Mouse (Mus musculus): Measurements from ENCODE around the gene Ccdc188. TPM values are rescaled to one million over a fixed set of nuclear protein-coding genes. Genes with fewer than 3 reads are reported as not detected.

Ccdc188 gene
- total RNA-seq (2023) = not detected

GRCm38 (mm10) chr16:18217579-18217978 lies at the start of gene Ccdc188:
TSS of gene Ccdc188 (plus strand) at chr16:18217879.

DNA sequence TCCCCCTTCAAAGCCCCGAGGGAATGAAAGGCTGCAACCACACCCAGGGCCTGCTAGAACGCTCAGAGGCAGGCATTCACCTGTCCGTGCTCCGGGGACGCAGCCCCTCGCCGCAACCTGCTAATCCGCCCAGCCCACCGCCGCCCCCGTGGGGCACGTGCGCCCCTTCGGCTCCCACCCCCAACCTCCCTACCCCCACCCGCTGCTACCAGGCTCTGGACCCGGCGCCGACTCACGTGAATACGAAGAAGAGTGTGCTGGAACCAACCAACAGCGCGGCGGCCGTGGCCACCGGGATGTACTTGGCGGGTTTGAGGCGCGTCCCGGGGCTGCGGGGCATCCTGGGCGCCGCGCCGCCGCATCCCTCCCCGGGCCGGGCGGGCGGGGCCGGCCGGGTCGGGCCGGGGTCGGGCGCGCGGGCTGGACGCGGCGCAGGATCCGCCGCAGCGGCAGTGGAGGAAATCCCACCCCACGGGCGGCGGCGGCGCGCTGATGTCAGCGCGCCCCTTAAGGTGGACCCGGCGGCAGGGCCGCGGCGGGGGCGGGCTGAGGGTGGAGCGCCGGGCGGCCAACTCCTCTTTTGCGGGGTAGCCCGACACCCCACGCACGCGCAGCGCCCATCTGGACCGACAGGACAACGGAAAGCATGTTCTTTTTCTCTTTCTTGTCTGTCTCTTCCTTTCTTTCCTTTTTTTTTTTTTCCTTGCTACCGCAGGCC lies 17.2 kb downstream of the Ccdc188 start, which contains the start of gene Zdhhc8:
Gene Zdhhc8 (minus strand): TSS at position 466 of the 718 bp plus-strand sequence.

GRCm38 (mm10) chr16:18248433-18249363 lies 31.0 kb downstream of the Ccdc188 start, which contains the start of the genes Trmt2a and Ranbp1:
TSS of gene Trmt2a (plus strand) at chr16:18248679.
TSS of gene Ranbp1 (minus strand) at chr16:18248732.

DNA sequence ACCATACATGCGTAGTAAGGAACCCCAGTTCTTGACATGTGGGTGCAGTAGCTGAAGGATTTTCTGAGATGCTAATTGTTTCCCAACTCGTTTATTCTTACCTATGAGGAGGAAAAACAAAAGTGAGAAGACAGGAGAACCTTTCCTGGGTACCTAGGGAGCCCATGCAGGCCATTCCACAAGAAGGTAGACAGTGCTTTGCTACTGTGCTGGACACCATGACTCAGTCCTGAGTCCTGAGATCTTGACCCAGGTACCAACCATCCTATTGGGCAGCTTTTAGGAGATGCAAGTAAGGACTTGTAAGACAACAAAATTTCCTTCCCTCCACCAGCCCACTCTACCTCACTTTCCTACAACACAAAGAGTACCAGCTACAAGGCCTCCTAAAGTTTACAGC lies 40.5 kb downstream of the Ccdc188 start, which contains the start of gene Gm49776:
Gene Gm49776 (minus strand): TSS at position 101 of the 400 bp plus-strand sequence.

Other genes with a start within 250 kb of the Ccdc188 start
- gene Vpreb2, start 237.5 kb upstream of the Ccdc188 start, total RNA-seq (2023) = 1 to 10 TPM in 1 of 2 experiments, not detected in 1; 1.5 TPM
- 1 to 10 TPM; 6.6 to 8.2 TPM for gene Dgcr6, start 165.0 kb upstream of the Ccdc188 start, total RNA-seq (2023)
- 10 to 100 TPM in 1 of 2 experiments, 1 to 10 TPM in 1; 9.4 to 10.1 TPM for gene Prodh, start 127.7 kb upstream of the Ccdc188 start, total RNA-seq (2023)
- under 1 TPM; 0.53 to 0.62 TPM for gene Rtn4r, start 90.2 kb upstream of the Ccdc188 start, total RNA-seq (2023)
- gene Zdhhc8, start 17.3 kb downstream of the Ccdc188 start, total RNA-seq (2023) = 1 to 10 TPM; 3.3 to 4.4 TPM
- gene Trmt2a, start 30.8 kb downstream of the Ccdc188 start, total RNA-seq (2023) = 10 to 100 TPM; 40.0 to 45.6 TPM
- 10 to 100 TPM; 71.8 to 79.3 TPM for gene Ranbp1, start 30.9 kb downstream of the Ccdc188 start, total RNA-seq (2023)
- not detected for gene Gm49776, start 40.4 kb downstream of the Ccdc188 start, total RNA-seq (2023)
- gene Dgcr8, start 71.4 kb downstream of the Ccdc188 start, total RNA-seq (2023) = 10 to 100 TPM; 28.9 to 32.0 TPM
- 10 to 100 TPM; 24.6 to 29.5 TPM for gene Tango2, start 130.2 kb downstream of the Ccdc188 start, total RNA-seq (2023)
- gene Arvcf, start 130.3 kb downstream of the Ccdc188 start, total RNA-seq (2023) = 1 to 10 TPM; 6.7 to 7.6 TPM
- 10 to 100 TPM; 12.7 to 17.6 TPM for gene Txnrd2, start 208.5 kb downstream of the Ccdc188 start, total RNA-seq (2023)
- 10 to 100 TPM; 34.6 to 39.1 TPM for gene Comt, start 209.0 kb downstream of the Ccdc188 start, total RNA-seq (2023)